Mouse (Mus musculus): ENCODE measurements at regions not wholly inside any gene's neighbourhood (a gene's known extent, or its start where the extent isn't known, plus 50 kb on each side); places are given as distances from the start of the nearest gene placed in this dataset.

GRCm38 (mm10) chr19:26037270-26037669 is 365.1 kb downstream of the Dmrt2 start:
- TF ChIP-seq CTCF (conservative IDR thresholded peaks at IDR 0.05; ENCODE audit: low read length) = peak; percentile 49
- TF ChIP-seq NANOG (IDR thresholded peaks at IDR 0.05; ENCODE audit: borderline replicate concordance, low read length) = no peak
- TF ChIP-seq POU5F1 (IDR thresholded peaks at IDR 0.05; ENCODE audit: borderline replicate concordance, low read length) = no peak
